Mouse (Mus musculus) cerebellum, postnatal 10 days (tissue): ENCODE measurements around the gene 4430402I18Rik.

ENCODE experiments used
- DNase-seq, 2 experiments: peaks; one replicate each; pipeline ENCODE4 v3.0.0; 2021; ENCODE audit warnings: mixed read lengths in 2 of 2

The 4430402I18Rik gene

GRCm38 (mm10) chr19:28896639-28897038 lies 71.0 kb downstream of the 4430402I18Rik start:
- peak in 1 of 2 experiments; percentile 13 for DNase-seq

DNA sequence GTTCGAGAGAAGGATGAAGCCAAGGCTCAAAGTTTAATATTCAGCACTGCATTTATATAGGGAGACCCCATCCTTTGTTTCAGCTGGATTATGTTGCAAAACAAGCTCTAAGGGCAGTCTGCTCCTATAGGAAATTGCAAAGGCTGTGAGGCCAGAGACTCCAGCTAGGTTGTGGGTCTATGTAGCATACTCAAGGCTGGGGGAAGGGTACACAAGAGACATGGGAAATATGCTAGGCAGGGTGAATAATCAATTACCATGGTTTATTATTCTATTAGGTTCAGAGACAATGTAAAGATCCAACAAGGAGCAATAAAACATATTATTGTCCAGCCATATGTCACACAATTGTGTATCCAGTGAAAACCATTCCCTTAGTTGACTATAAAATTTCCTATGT lies 75.7 kb downstream of the 4430402I18Rik start:
- no peak for DNase-seq

- DNase-seq: no peak
Measured at GRCm38 (mm10) chr19:28891238-28891637, 76.4 kb downstream of the 4430402I18Rik start.

- DNase-seq: no peak
Measured at GRCm38 (mm10) chr19:28889251-28889650, 78.3 kb downstream of the 4430402I18Rik start.

GRCm38 (mm10) chr19:28888496-28888895 lies 79.1 kb downstream of the 4430402I18Rik start:
- no peak for DNase-seq

DNA sequence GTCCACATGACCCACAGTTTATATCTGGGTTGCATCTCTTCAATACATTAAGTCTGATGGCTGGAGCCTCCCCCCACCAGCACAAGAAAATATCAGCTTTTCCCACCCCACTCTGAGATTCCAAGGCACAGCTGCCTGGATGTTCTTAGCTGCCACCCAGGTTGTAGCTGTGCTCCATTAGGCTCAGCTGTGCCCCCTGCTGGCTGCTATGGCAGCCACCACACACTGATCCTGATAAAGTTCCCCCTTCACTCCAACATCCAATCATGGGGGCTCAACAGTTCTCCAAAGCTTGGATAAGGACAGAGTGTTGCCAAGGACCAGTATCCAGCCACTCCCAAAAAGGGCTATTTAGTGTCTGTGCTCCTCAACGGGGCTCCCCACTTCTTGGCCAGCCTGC lies 84.5 kb downstream of the 4430402I18Rik start:
- peak; percentile 66 to 69 for DNase-seq

- peak; percentile 45 to 64 for DNase-seq
Measured at GRCm38 (mm10) chr19:28879476-28879875, 88.1 kb downstream of the 4430402I18Rik start.

- no peak for DNase-seq
Measured at GRCm38 (mm10) chr19:28870351-28870750, 97.2 kb downstream of the 4430402I18Rik start.

DNA sequence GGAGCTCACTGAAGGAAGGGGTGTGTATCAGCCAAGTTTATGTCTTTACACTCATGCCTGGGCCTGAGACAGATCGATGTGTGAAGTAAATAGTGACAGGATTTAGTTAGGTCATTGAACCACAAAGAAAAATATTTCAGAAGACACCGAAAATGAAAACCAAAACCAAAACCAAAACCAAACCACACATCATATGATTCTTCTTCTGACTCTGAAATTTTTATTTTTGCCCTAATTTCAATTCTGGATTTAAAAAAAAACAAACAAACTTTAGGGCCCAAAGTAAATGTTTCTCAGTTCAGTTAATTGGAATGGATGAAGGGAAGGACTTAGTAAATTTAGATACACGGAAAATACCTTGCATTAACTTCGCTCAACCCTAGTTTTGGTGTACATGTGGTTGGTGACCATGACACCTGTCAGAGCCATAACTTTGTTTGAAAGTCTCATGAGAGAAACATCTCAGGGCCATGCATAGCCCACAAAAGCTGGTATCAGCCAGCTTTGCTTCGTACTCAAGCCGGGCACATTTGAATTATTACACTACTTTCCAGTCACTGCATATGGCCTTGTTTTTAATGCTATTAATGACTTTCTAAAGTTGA lies 98.2 kb downstream of the 4430402I18Rik start:
- no peak for DNase-seq

DNA sequence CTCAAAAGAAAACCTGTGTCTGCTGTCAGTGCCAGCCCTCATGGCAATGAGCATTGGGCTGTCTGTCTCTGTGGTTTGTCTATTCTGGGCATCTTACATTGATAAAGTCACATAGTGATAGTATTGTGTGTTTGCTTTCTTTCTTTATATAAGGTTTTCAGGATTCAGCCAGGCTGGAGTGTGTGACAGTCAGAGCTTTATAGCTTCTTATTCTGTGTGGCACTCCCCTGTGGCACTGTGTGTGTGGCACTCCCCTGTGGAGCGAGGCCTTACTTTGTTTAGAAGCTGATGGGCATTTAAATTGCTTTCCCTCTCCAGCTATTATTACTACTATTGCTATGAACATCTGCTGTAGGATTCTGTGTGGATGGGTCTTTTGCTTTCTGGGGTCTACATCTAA lies 102.1 kb downstream of the 4430402I18Rik start:
- no peak for DNase-seq

- DNase-seq: no peak
Measured at GRCm38 (mm10) chr19:28864981-28865380, 102.6 kb downstream of the 4430402I18Rik start.

GRCm38 (mm10) chr19:28863626-28864025 lies 104.0 kb downstream of the 4430402I18Rik start:
- DNase-seq: no peak

DNA sequence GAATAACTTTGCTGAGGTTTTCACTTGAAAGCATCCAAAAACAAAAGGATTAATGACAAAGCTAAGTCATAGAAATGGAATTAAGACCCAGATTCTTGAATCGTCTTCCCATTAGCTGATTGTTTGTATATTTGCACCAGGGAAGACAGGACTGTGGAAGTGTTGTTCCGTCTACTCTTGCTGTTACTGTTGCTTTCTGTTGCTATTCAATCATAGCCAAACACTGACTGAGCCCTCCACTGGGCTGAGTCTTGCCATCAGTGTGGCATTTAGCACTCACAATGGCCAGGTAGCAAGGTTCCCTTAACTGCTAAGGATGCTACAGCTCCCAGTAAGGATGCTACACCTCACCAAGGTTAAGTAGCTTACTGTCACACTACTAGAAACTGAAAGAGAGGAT lies 107.4 kb downstream of the 4430402I18Rik start:
- no peak for DNase-seq

DNA sequence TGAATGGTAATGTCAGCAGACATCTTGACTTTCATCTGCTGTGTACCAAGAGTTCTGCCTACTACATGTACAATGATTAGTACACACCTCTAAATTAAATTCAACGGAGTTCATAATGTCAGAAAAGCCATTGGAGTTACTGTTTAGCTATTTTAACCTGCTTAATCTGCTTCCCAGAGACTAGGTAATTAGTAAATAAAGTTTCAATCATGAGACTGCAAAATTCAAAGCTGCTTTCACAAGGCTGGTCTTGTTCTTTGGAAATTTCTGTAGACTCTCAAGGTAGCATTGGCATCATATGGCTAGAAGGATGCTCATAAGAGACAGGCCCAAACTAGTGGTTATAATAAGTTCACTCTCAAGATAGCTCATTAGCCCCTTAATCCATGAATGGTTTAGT lies 112.8 kb downstream of the 4430402I18Rik start:
- no peak for DNase-seq

- no peak for DNase-seq
Measured at GRCm38 (mm10) chr19:28852001-28852400, 115.6 kb downstream of the 4430402I18Rik start.

DNA sequence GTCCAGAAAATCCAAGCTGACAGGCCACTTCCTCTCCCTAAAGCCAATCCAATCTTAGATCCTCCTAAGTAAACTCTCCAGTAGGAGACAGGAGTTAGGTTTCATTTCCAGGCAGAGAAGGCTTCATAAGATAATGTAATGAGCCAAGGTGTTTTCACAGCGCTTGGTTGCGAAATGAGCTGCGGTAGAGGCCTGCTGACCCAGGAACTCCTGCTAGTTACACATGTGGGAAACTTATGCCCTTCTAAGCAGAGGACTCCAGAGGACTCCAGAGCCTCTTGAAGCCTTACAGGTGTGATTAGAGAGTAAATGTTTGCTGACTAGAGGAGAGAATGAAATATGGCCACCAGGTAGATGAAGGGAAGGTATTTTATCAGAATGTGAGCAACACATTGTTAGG lies 117.1 kb downstream of the 4430402I18Rik start:
- DNase-seq: no peak

- peak; percentile 39 to 48 for DNase-seq
Measured at GRCm38 (mm10) chr19:28844946-28845710, 122.5 kb downstream of the 4430402I18Rik start.
